Comparison of ENCODE assay signal across 17 mouse cellular contexts in the genomic region with DNA sequence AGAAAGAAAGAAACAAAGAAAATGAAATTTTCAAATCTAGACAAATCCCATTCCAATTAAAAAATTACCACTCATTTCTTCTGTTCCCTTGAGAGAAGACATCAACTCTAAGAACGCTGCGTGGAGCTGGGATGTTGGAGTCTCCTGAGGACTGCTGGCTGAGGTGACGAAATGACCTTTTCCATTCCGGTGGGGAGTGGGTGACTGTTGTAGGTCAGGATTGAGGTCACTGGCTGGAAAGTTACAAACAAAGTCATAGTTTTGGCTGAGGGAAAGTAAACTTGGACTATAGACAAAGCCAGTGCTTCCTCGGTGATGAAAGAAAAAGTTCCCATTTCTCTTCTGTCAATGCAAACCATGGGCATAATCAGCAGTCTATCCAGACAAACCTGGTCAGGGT. TPM values are rescaled to one million over a fixed set of nuclear protein-coding genes. Genes with fewer than 3 reads are reported as not detected.
A peak's percentile ranks its signal among the peaks of the same experiment; 100 is the strongest.
DNase-seq lines count a peak whose midpoint lies in the region; ATAC-seq lines count a peak whose summit lies in the region.
"Had no signal": no experiment of that assay in that cellular context is flagged by ENCODE, and none has a peak within 500 bp of the region (broad histone marks: within the 10 kb centered on the region; RNA-seq: fewer than 3 reads in every experiment).

No protein-coding gene starts in this region.

- peak; percentile 93 for DNase-seq in heart, adult 11 months
- no peak for DNase-seq in heart, postnatal 10 days
- DNase-seq in adipocyte (ENCODE audit: low spot score) = peak; percentile 32
- peak; percentile 30 for DNase-seq in lung, postnatal 25 days (ENCODE audit: low spot score)
- DNase-seq in limb, embryonic 10.5 days (ENCODE audit: low spot score) = no peak
- DNase-seq: adrenal gland, postnatal 10 days; cerebellum, adult 11-12 months; cerebellum, adult 9-10 months; cerebellum, postnatal 25 days; gastrocnemius, postnatal 36 days had no signal

- intact Hi-C loops in heart, postnatal 10 days (cut with DNase I) = no loop called here

- no peaks in the 10 kb centered on the region for H3K4me1 ChIP-seq in liver, embryonic 16.5 days (ENCODE audit: control insufficient read depth, low read depth, low read length)
- H3K4me1 ChIP-seq in liver, embryonic 12.5 days = no peaks in the 10 kb centered on the region
- H3K4me1 ChIP-seq in limb, embryonic 10.5 days = peaks cover 8% of the 10 kb centered on the region

- H3K4me3 ChIP-seq in liver, embryonic 16.5 days (ENCODE audit: low read depth, low read length) = no peak overlapping the region
- H3K4me3 ChIP-seq in liver, embryonic 12.5 days = no peak overlapping the region
- H3K4me3 ChIP-seq in limb, embryonic 10.5 days = no peak overlapping the region
- H3K4me3 ChIP-seq: embryonic facial prominence, embryonic 12.5 days; forebrain, embryonic 15.5 days; heart, embryonic 12.5 days; hindbrain, embryonic 13.5 days; intestine, embryonic 15.5 days had no signal

- no peaks in the 10 kb centered on the region for H3K9me3 ChIP-seq in liver, embryonic 16.5 days (replicated peaks; ENCODE audit: control insufficient read depth, low read length)
- H3K9me3 ChIP-seq in liver, embryonic 12.5 days (replicated peaks) = no peaks in the 10 kb centered on the region
- H3K9me3 ChIP-seq in limb, embryonic 10.5 days (replicated peaks) = no peaks in the 10 kb centered on the region
- H3K9me3 ChIP-seq: embryonic facial prominence, embryonic 12.5 days; forebrain, embryonic 15.5 days; heart, embryonic 12.5 days; hindbrain, embryonic 13.5 days; intestine, embryonic 15.5 days had no signal

- H3K27me3 ChIP-seq in liver, embryonic 16.5 days (ENCODE audit: control insufficient read depth, insufficient read depth, low read depth, low read length) = peaks cover 15% of the 10 kb centered on the region
- H3K27me3 ChIP-seq in liver, embryonic 12.5 days (replicated peaks) = peaks cover 52% of the 10 kb centered on the region
- peaks cover 26% of the 10 kb centered on the region for H3K27me3 ChIP-seq in limb, embryonic 10.5 days (ENCODE audit: low read depth, poor library complexity, severe bottlenecking)
- H3K27me3 ChIP-seq: intestine, embryonic 15.5 days had no signal

- H3K36me3 ChIP-seq in liver, embryonic 16.5 days (ENCODE audit: control insufficient read depth, insufficient read depth) = no peaks in the 10 kb centered on the region
- H3K36me3 ChIP-seq in liver, embryonic 12.5 days = no peaks in the 10 kb centered on the region
- H3K36me3 ChIP-seq in limb, embryonic 10.5 days = no peaks in the 10 kb centered on the region
- H3K36me3 ChIP-seq: embryonic facial prominence, embryonic 12.5 days; forebrain, embryonic 15.5 days; heart, embryonic 12.5 days; hindbrain, embryonic 13.5 days; intestine, embryonic 15.5 days had no signal

- ATAC-seq in liver, embryonic 16.5 days (ENCODE audit: low read depth) = 0 out of 2 replicates have a peak, but pooled peaks have one; percentile 16
- no peak for ATAC-seq in liver, embryonic 12.5 days
- ATAC-seq: forebrain, embryonic 15.5 days; intestine, embryonic 15.5 days had no signal

- WGBS in liver, embryonic 16.5 days (ENCODE audit: insufficient replicate concordance) = 52% methylated on average over 5 of the region's 5 CpGs
- 68% methylated on average over 5 of the region's 5 CpGs for WGBS in liver, embryonic 12.5 days (ENCODE audit: insufficient replicate concordance)
- WGBS in limb, embryonic 10.5 days = 78% methylated on average over 5 of the region's 5 CpGs

- no peak overlapping the region for H3K9ac ChIP-seq in liver, embryonic 16.5 days (ENCODE audit: low read depth, low read length)
- H3K9ac ChIP-seq in liver, embryonic 12.5 days = no peak overlapping the region
- H3K9ac ChIP-seq: embryonic facial prominence, embryonic 12.5 days; forebrain, embryonic 15.5 days; heart, embryonic 12.5 days; hindbrain, embryonic 13.5 days; intestine, embryonic 15.5 days had no signal

- no peak overlapping the region for H3K27ac ChIP-seq in liver, embryonic 16.5 days (ENCODE audit: low read length)
- no peak overlapping the region for H3K27ac ChIP-seq in liver, embryonic 12.5 days
- H3K27ac ChIP-seq in limb, embryonic 10.5 days = no peak overlapping the region
- H3K27ac ChIP-seq: embryonic facial prominence, embryonic 12.5 days; forebrain, embryonic 15.5 days; hindbrain, embryonic 13.5 days; intestine, embryonic 15.5 days had no signal

- H3K4me2 ChIP-seq in liver, embryonic 16.5 days (ENCODE audit: low read depth, low read length) = no peak overlapping the region
- no peak overlapping the region for H3K4me2 ChIP-seq in liver, embryonic 12.5 days
- H3K4me2 ChIP-seq: embryonic facial prominence, embryonic 12.5 days; forebrain, embryonic 15.5 days; heart, embryonic 12.5 days; hindbrain, embryonic 13.5 days; intestine, embryonic 15.5 days had no signal

RNA-seq across cellular contexts. Expression of a gene that starts 5.3 kb away (rescaled TPM):
- total RNA-seq in heart, postnatal 10 days (2021) = 1 to 10 TPM; 3.2 to 3.8 TPM
- polyA plus RNA-seq in liver, embryonic 16.5 days (2015; fragmentation: Nextera tagmentation; extraction: Ambion mirVana) = 0.15 and 0.73 TPM in 2 replicates
- polyA plus RNA-seq in liver, embryonic 12.5 days (2016; fragmentation: Nextera tagmentation; extraction: Ambion mirVana) = 0.25 and 0.30 TPM in 2 replicates
- polyA plus RNA-seq in limb, embryonic 10.5 days (2016; fragmentation: Nextera tagmentation; extraction: Ambion mirVana) = 0.64 and 0.98 TPM in 2 replicates

RNA-seq across cellular contexts. Expression of a gene that starts 30.3 kb away (rescaled TPM):
- under 1 TPM; 0.57 to 0.93 TPM for total RNA-seq in heart, postnatal 10 days (2021)
- 0.95 and 1.1 TPM in 2 replicates for polyA plus RNA-seq in liver, embryonic 16.5 days (2015; fragmentation: Nextera tagmentation; extraction: Ambion mirVana)
- 1.7 and 2.3 TPM in 2 replicates for polyA plus RNA-seq in liver, embryonic 12.5 days (2016; fragmentation: Nextera tagmentation; extraction: Ambion mirVana)
- polyA plus RNA-seq in limb, embryonic 10.5 days (2016; fragmentation: Nextera tagmentation; extraction: Ambion mirVana) = 1.6 and 3.2 TPM in 2 replicates

RNA-seq across cellular contexts. Expression of a gene that starts 30.5 kb away (rescaled TPM):
- total RNA-seq in heart, postnatal 10 days (2021) = 1 to 10 TPM; 1.2 to 1.7 TPM
- polyA plus RNA-seq in liver, embryonic 16.5 days (2015; fragmentation: Nextera tagmentation; extraction: Ambion mirVana) = 2.0 and 2.2 TPM in 2 replicates
- polyA plus RNA-seq in liver, embryonic 12.5 days (2016; fragmentation: Nextera tagmentation; extraction: Ambion mirVana) = 5.2 and 5.9 TPM in 2 replicates
- polyA plus RNA-seq in limb, embryonic 10.5 days (2016; fragmentation: Nextera tagmentation; extraction: Ambion mirVana) = 9.4 and 9.6 TPM in 2 replicates

Comparison
In these comparisons a context has a peak if more than half of its experiments do, and no peak if none do; other contexts are left out.
1. DNase-seq: peak in heart, adult 11 months (single experiment), adipocyte (single experiment) and lung, postnatal 25 days (single experiment); none in heart, postnatal 10 days (0 of 2) and limb, embryonic 10.5 days (single experiment).